Mouse (Mus musculus): Measurements from ENCODE around the gene Igsf21. TPM values are rescaled to one million over a fixed set of nuclear protein-coding genes. Genes with fewer than 3 reads are reported as not detected.

Gene Igsf21
- polyA plus RNA-seq, 1 experiment from 2014 or later = 64.4 TPM

- Histone ChIP-seq H3K27me3 (ENCODE audit: control insufficient read depth, insufficient read depth, low read length) (peaks cover 38% of the 10 kb centered on the region), H3K4me2 (replicated peaks) (peak overlapping the region; percentile 94), H3K36me3 (replicated peaks; ENCODE audit: control insufficient read depth, insufficient read depth) (no peaks in the 10 kb centered on the region), H3K4me3 (replicated peaks; ENCODE audit: low read length) (peak overlapping the region; percentile 74; the same call in 1 of the 2 replicates), H3K4me1 (replicated peaks; ENCODE audit: control insufficient read depth, insufficient read depth, low read length) (peaks cover 29% of the 10 kb centered on the region), H3K27ac (no peak overlapping the region), H3K9me3 (ENCODE audit: control insufficient read depth, low read length) (no peaks in the 10 kb centered on the region), H3K9ac (0 out of 2 replicates have a peak overlapping the region, but pooled peaks have one; percentile 73)
- WGBS = 18% methylated on average over 16 of the region's 16 CpGs
- DNase-seq (ENCODE audit: low spot score) (no peak), ATAC-seq (ENCODE audit: low FRiP score) (no peak)
Measured at GRCm38 (mm10) chr4:140243231-140243630, 3.4 kb downstream of the Igsf21 start.

GRCm38 (mm10) chr4:140242291-140242690 lies 4.3 kb downstream of the Igsf21 start:
- no peaks in the 10 kb centered on the region for H3K36me3 ChIP-seq (replicated peaks; ENCODE audit: control insufficient read depth, insufficient read depth)
- 47% methylated on average over 1 of the region's 1 CpGs for WGBS
- peaks cover 31% of the 10 kb centered on the region for H3K27me3 ChIP-seq (ENCODE audit: control insufficient read depth, insufficient read depth, low read length)
- no peak overlapping the region for H3K4me3 ChIP-seq (replicated peaks; ENCODE audit: low read length)
- no peak overlapping the region for H3K9ac ChIP-seq
- H3K4me2 ChIP-seq (replicated peaks) = no peak overlapping the region
- DNase-seq (ENCODE audit: low spot score) (no peak), ATAC-seq (ENCODE audit: low FRiP score) (no peak)
- H3K4me1 ChIP-seq (replicated peaks; ENCODE audit: control insufficient read depth, insufficient read depth, low read length) = peaks cover 30% of the 10 kb centered on the region
- H3K27ac ChIP-seq = no peak overlapping the region
- H3K9me3 ChIP-seq (ENCODE audit: control insufficient read depth, low read length) = no peaks in the 10 kb centered on the region

GRCm38 (mm10) chr4:140237305-140237741 lies 9.3 kb downstream of the Igsf21 start:
- peak overlapping the region; percentile 42; the same call in 1 of the 2 replicates for H3K9ac ChIP-seq
- 0 out of 2 replicates have a peak overlapping the region, but pooled peaks have one; percentile 9 for H3K4me2 ChIP-seq (replicated peaks)
- H3K36me3 ChIP-seq (replicated peaks; ENCODE audit: control insufficient read depth, insufficient read depth) = no peaks in the 10 kb centered on the region
- H3K9me3 ChIP-seq (ENCODE audit: control insufficient read depth, low read length) = no peaks in the 10 kb centered on the region
- H3K27me3 ChIP-seq (ENCODE audit: control insufficient read depth, insufficient read depth, low read length) = peaks cover 2% of the 10 kb centered on the region; the same call in 1 of the 2 replicates
- H3K27ac ChIP-seq = peak overlapping the region; percentile 53; the same call in 1 of the 2 replicates
- peaks cover 17% of the 10 kb centered on the region for H3K4me1 ChIP-seq (replicated peaks; ENCODE audit: control insufficient read depth, insufficient read depth, low read length)
- H3K4me3 ChIP-seq (replicated peaks; ENCODE audit: low read length) = no peak overlapping the region
- DNase-seq (ENCODE audit: low spot score) (no peak), ATAC-seq (ENCODE audit: low FRiP score) (no peak)
- WGBS = 17% methylated on average over 10 of the region's 10 CpGs

GRCm38 (mm10) chr4:140235361-140236153 lies 11.0 kb downstream of the Igsf21 start:
- DNase-seq (ENCODE audit: low spot score) = no peak
- Histone ChIP-seq H3K4me1 (replicated peaks; ENCODE audit: control insufficient read depth, insufficient read depth, low read length) (peaks cover 17% of the 10 kb centered on the region), H3K4me3 (replicated peaks; ENCODE audit: low read length) (no peak overlapping the region), H3K27ac (no peak overlapping the region), H3K27me3 (ENCODE audit: control insufficient read depth, insufficient read depth, low read length) (no peaks in the 10 kb centered on the region), H3K9me3 (ENCODE audit: control insufficient read depth, low read length) (no peaks in the 10 kb centered on the region), H3K4me2 (replicated peaks) (no peak overlapping the region), H3K9ac (no peak overlapping the region), H3K36me3 (replicated peaks; ENCODE audit: control insufficient read depth, insufficient read depth) (no peaks in the 10 kb centered on the region)
- WGBS = 76% methylated on average over 8 of the region's 9 CpGs
- no peak; the same call in 1 of the 2 replicates for ATAC-seq (ENCODE audit: low FRiP score)

DNA sequence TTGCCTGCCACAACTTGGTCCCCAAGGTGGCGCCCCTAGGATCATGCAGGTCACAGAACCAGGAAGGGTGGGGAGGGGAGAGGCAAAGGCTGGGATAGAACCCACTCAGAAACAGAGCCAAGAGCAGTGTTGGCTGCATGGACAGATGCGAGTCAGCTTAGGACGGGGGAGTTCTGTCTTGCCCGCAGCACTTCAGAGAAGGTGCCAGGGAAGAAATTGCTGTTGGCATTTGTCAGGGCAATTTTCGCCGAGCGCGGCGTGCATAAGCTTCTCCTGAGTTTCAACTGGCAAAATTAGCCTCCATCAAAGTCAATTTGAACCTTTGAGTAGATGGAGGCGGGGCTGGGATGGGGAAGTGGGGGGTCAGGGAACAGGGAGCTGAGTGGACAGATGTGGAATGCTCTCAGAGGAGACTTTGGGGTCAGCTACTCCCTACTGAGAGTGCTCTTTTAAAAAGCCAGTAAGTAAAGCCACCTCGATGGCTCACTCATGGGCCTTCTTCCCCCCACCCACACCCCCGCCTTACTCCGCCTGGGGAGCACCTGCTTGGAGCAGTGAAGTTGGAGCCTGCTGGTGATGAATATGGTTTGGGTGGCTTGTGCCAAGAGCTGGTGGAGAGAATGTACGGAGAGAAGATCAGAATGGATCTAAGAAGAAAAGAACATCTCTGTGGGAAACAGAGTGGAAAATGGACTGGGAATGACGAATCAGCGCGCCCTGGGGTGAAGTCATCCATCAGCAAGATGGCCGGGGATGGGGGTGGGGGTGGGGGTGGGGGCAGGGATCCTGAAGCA lies 12.0 kb downstream of the Igsf21 start:
- Histone ChIP-seq H3K27me3 (ENCODE audit: control insufficient read depth, insufficient read depth, low read length) (no peaks in the 10 kb centered on the region), H3K36me3 (replicated peaks; ENCODE audit: control insufficient read depth, insufficient read depth) (no peaks in the 10 kb centered on the region), H3K4me2 (replicated peaks) (no peak overlapping the region), H3K9me3 (ENCODE audit: control insufficient read depth, low read length) (no peaks in the 10 kb centered on the region), H3K4me1 (replicated peaks; ENCODE audit: control insufficient read depth, insufficient read depth, low read length) (peaks cover 17% of the 10 kb centered on the region), H3K9ac (no peak overlapping the region), H3K4me3 (replicated peaks; ENCODE audit: low read length) (no peak overlapping the region), H3K27ac (no peak overlapping the region)
- WGBS = 56% methylated on average over 18 of the region's 18 CpGs
- no peak for ATAC-seq (ENCODE audit: low FRiP score)
- no peak for DNase-seq (ENCODE audit: low spot score)

DNA sequence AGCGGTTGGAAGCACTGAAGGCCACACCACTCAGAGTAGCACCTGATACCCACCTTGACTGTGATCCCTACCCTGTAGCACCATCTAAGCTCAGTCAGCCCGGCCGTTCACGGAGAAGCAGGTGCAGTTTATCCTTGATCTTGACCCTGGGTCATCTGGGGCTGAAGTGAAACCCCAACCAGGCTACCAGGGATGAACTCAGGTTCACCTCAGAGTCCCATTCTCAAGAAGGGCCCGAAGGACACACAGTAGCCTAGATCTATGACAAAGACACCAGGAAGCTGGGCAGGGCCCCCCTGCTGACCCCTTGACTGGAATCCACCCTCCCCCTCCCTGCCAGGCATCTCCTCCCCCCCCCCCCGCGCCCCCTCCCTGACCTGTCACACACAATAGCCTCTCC lies 18.7 kb downstream of the Igsf21 start:
- Histone ChIP-seq H3K4me1 (replicated peaks; ENCODE audit: control insufficient read depth, insufficient read depth, low read length) (peaks cover 12% of the 10 kb centered on the region), H3K36me3 (replicated peaks; ENCODE audit: control insufficient read depth, insufficient read depth) (no peaks in the 10 kb centered on the region), H3K4me3 (replicated peaks; ENCODE audit: low read length) (no peak overlapping the region), H3K9ac (no peak overlapping the region), H3K27ac (no peak overlapping the region), H3K27me3 (ENCODE audit: control insufficient read depth, insufficient read depth, low read length) (no peaks in the 10 kb centered on the region), H3K4me2 (replicated peaks) (no peak overlapping the region), H3K9me3 (ENCODE audit: control insufficient read depth, low read length) (no peaks in the 10 kb centered on the region)
- 62% methylated on average over 5 of the region's 7 CpGs for WGBS
- DNase-seq (ENCODE audit: low spot score) (no peak), ATAC-seq (ENCODE audit: low FRiP score) (no peak)

DNA sequence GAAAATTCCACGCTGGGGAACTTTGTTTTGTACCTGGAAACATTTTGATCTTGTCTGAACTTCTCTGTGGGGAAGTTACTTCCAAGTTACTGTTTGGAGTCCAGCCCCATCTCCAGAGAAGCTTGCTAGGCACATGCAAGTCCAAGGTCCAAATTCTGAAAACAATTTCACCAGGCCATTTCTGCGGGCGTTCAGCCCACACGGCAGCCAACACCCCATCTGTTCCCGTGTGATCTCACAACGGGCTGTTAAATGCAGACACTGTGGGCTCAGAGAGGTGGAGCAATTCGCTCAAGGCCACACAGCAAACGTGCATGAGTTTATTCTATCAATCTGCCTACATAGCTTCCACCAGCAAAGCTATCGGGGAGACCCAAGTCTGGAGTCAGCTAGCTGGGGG lies 21.4 kb downstream of the Igsf21 start:
- Histone ChIP-seq H3K4me1 (replicated peaks; ENCODE audit: control insufficient read depth, insufficient read depth, low read length) (peaks cover 23% of the 10 kb centered on the region), H3K36me3 (replicated peaks; ENCODE audit: control insufficient read depth, insufficient read depth) (no peaks in the 10 kb centered on the region), H3K9me3 (ENCODE audit: control insufficient read depth, low read length) (no peaks in the 10 kb centered on the region), H3K4me2 (replicated peaks) (no peak overlapping the region), H3K4me3 (replicated peaks; ENCODE audit: low read length) (no peak overlapping the region), H3K9ac (no peak overlapping the region), H3K27me3 (ENCODE audit: control insufficient read depth, insufficient read depth, low read length) (no peaks in the 10 kb centered on the region), H3K27ac (no peak overlapping the region)
- DNase-seq (ENCODE audit: low spot score) = no peak
- 79% methylated on average over 9 of the region's 9 CpGs for WGBS
- no peak for ATAC-seq (ENCODE audit: low FRiP score)

DNA sequence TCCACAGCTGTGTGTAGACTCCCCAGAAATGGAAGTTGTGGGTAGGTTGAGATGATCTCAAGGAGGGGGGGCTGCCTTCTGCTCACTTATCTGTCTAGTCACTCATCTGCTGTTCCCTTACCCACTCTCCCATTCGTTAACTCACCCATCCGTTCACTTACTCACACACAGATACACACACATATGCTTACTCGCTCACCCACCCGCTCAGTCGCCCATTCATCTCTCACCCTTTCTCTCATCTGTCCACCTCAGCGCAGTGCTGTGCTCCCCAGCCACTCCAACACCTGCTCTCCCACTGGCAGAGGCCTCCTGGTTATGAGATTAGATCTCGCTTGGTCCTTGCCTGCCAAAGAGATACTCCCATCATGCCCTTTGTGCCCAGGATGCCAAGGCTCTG lies 22.1 kb downstream of the Igsf21 start:
- H3K4me1 ChIP-seq (replicated peaks; ENCODE audit: control insufficient read depth, insufficient read depth, low read length) = peaks cover 29% of the 10 kb centered on the region
- 63% methylated on average over 7 of the region's 7 CpGs for WGBS
- H3K4me2 ChIP-seq (replicated peaks) = no peak overlapping the region
- H3K27me3 ChIP-seq (ENCODE audit: control insufficient read depth, insufficient read depth, low read length) = no peaks in the 10 kb centered on the region
- no peaks in the 10 kb centered on the region for H3K9me3 ChIP-seq (ENCODE audit: control insufficient read depth, low read length)
- H3K36me3 ChIP-seq (replicated peaks; ENCODE audit: control insufficient read depth, insufficient read depth) = no peaks in the 10 kb centered on the region
- no peak overlapping the region for H3K4me3 ChIP-seq (replicated peaks; ENCODE audit: low read length)
- H3K9ac ChIP-seq = no peak overlapping the region
- no peak for ATAC-seq (ENCODE audit: low FRiP score)
- H3K27ac ChIP-seq = no peak overlapping the region
- no peak for DNase-seq (ENCODE audit: low spot score)

DNA sequence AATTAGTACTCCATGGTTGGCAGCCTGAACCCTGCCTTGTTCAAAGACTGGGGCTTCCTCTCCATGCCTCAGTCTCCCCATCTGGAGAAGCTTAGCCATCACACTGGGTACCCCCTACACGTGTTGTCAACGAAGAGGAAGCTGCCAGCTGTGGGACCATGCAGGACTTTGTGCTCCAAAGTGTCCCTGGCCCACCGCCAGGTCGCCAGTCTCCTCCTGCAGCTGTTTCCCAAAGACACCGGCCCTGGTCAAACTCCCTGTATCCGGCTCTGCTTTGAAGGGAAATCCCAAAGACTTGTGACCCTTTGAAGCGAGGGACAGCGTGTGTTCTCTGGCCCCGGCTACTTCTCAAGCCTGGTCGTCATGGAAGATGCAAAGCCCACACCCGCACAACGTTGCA lies 23.5 kb downstream of the Igsf21 start:
- no peak overlapping the region for H3K4me2 ChIP-seq (replicated peaks)
- H3K4me1 ChIP-seq (replicated peaks; ENCODE audit: control insufficient read depth, insufficient read depth, low read length) = peaks cover 37% of the 10 kb centered on the region
- ATAC-seq (ENCODE audit: low FRiP score) (no peak), DNase-seq (ENCODE audit: low spot score) (no peak)
- no peak overlapping the region for H3K27ac ChIP-seq
- H3K36me3 ChIP-seq (replicated peaks; ENCODE audit: control insufficient read depth, insufficient read depth) = no peaks in the 10 kb centered on the region
- H3K9me3 ChIP-seq (ENCODE audit: control insufficient read depth, low read length) = no peaks in the 10 kb centered on the region
- H3K9ac ChIP-seq = no peak overlapping the region
- H3K4me3 ChIP-seq (replicated peaks; ENCODE audit: low read length) = no peak overlapping the region
- 51% methylated on average over 12 of the region's 12 CpGs for WGBS
- H3K27me3 ChIP-seq (ENCODE audit: control insufficient read depth, insufficient read depth, low read length) = no peaks in the 10 kb centered on the region
